Mouse (Mus musculus) hindbrain, postnatal 0 days (tissue): ENCODE data around the gene Ppil3. TPM values are rescaled to one million over a fixed set of nuclear protein-coding genes. Genes with fewer than 3 reads are reported as not detected.

Experiments
- ATAC-seq: fragments of 200-750 bp; cut with Nextera tagmentation; 2 replicates; pipeline ENCODE4 v1.8.0; 2017; ENCODE audit warnings: mild to moderate bottlenecking, moderate TSS enrichment, moderate library complexity
- DNase-seq: peaks from one replicate; pipeline ENCODE4 v3.0.0-alpha.2; 2015; ENCODE audit warnings: low spot score
- H3K27ac ChIP-seq: fragments of 300-500 bp; sonication (generic); 2 replicates; pipeline ENCODE4 v1.5.1; 2014; ENCODE audit warnings: mild to moderate bottlenecking
- H3K27me3 ChIP-seq: fragments of 300-500 bp; sonication (generic); 2 replicates; pipeline ENCODE4 v1.6.1; 2014; ENCODE audit warnings: low read length, mixed read lengths; ENCODE audit not compliant: insufficient read depth
- H3K36me3 ChIP-seq: fragments of 300-500 bp; sonication (generic); 2 replicates; pipeline ENCODE4 v1.6.1; 2014; ENCODE audit warnings: low read length, mixed read lengths; ENCODE audit not compliant: insufficient read depth
- H3K4me1 ChIP-seq: fragments of 300-500 bp; sonication (generic); 2 replicates; pipeline ENCODE4 v1.6.1; 2014; ENCODE audit warnings: antibody characterized with exemption, low read length, mixed read lengths; ENCODE audit not compliant: insufficient read depth
- H3K4me2 ChIP-seq: fragments of 300-500 bp; sonication (generic); 2 replicates; pipeline ENCODE4 v1.6.1; 2014; ENCODE audit warnings: low read depth, mild to moderate bottlenecking, low read length, moderate library complexity, mixed read lengths
- H3K4me3 ChIP-seq: fragments of 300-500 bp; sonication (generic); 2 replicates; pipeline ENCODE4 v1.5.1; 2014; ENCODE audit warnings: low read length
- H3K9ac ChIP-seq: fragments of 300-500 bp; sonication (generic); replicated peaks from 2 replicates; pipeline ENCODE4 v1.6.1; 2014; ENCODE audit warnings: mild to moderate bottlenecking, low read length, moderate library complexity, mixed read lengths
- H3K9me3 ChIP-seq: fragments of 300-500 bp; sonication (generic); 2 replicates; pipeline ENCODE4 v1.6.1; 2016; ENCODE audit warnings: low read length, mixed read lengths
- CTCF ChIP-seq: IDR thresholded peaks from 2 replicates; pipeline ENCODE4 v1.5.1; 2016; ENCODE audit warnings: antibody characterized with exemption, control low read depth, low read depth
- WGBS: fragments of 180-500 bp; shearing (Covaris S2); extraction: QIAGEN DNeasy Blood & Tissue Kit; methylation state at CpG from one replicate; pipeline ENCODE4 v1.1.7; 2014; 5-methylcytosine and 5-hydroxymethylcytosine counted together
- polyA plus RNA-seq: library from polyadenylated mRNA; unstranded; fragments of >200 nt; fragmentation: Nextera tagmentation; extraction: Ambion mirVana; gene quantifications from 2 replicates; pipeline ENCODE4 v1.2.1, GENCODE M21; 2015
- total RNA-seq: library from RNA; depleted of rRNA; stranded (reverse); fragments of >200 nt; gene quantifications from 2 replicates; pipeline ENCODE4 v1.2.3, GENCODE M21; 2014

The Ppil3 gene
- total and polyA plus RNA-seq, 2 experiments from 2014 or later: 19.4 to 45.9 TPM

DNA sequence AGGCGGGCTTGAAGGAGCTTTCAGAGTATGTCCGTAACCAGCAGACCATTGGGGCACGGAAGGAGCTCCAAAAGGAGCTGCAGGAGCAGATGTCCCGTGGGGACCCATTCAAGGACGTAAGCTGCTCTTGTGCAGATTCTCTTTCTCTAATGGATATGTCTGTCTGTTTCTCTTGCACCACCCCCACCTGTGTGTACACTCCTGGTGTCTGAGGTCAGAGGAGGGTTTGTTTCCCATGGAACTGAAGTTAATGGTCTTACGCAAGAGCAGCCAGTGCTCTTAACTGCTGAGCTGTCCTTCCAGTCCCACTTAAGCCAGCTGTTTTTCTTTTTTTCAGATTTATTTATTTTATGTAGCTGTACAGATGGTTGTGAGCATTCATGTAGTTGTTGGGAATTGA, 43.9 kb downstream of the Ppil3 start:
- H3K9ac ChIP-seq: no peak overlapping the region
- H3K9me3 ChIP-seq: no peaks in the 10 kb centered on the region
- TF ChIP-seq CTCF: no peak
- H3K27me3 ChIP-seq: no peaks in the 10 kb centered on the region
- no peak for ATAC-seq
- 92% methylated on average over 6 of the region's 6 CpGs for WGBS
- no peak overlapping the region for H3K27ac ChIP-seq
- no peak overlapping the region for H3K4me2 ChIP-seq
- peaks cover 63% of the 10 kb centered on the region for H3K36me3 ChIP-seq
- H3K4me3 ChIP-seq: no peak overlapping the region
- no peaks in the 10 kb centered on the region for H3K4me1 ChIP-seq
- DNase-seq: no peak

DNA sequence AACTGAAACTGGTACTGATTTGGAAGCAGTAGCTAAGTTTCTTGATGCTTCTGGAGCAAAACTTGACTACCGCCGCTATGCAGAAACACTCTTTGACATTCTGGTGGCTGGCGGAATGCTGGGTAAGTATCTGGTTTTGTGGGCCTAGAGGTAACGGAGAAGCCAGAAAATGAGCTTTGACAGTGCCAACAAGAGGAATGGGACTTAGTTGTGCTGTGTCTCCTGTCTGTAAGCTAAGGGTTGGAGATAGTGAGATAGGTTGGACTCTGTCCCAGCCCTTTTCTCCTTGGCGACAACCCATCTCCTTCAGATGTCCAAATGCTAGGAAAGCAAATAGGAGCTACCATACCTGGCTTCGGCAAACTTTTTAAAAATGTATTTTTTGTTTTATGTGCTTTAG, 47.6 kb downstream of the Ppil3 start:
- no peak for TF ChIP-seq CTCF
- 88% methylated on average over 6 of the region's 6 CpGs for WGBS
- ATAC-seq: no peak
- Histone ChIP-seq H3K9me3 (no peaks in the 10 kb centered on the region), H3K4me3 (no peak overlapping the region), H3K27ac (no peak overlapping the region), H3K4me1 (no peaks in the 10 kb centered on the region), H3K4me2 (no peak overlapping the region), H3K36me3 (peaks cover 57% of the 10 kb centered on the region), H3K9ac (no peak overlapping the region), H3K27me3 (no peaks in the 10 kb centered on the region)
- no peak for DNase-seq

DNA sequence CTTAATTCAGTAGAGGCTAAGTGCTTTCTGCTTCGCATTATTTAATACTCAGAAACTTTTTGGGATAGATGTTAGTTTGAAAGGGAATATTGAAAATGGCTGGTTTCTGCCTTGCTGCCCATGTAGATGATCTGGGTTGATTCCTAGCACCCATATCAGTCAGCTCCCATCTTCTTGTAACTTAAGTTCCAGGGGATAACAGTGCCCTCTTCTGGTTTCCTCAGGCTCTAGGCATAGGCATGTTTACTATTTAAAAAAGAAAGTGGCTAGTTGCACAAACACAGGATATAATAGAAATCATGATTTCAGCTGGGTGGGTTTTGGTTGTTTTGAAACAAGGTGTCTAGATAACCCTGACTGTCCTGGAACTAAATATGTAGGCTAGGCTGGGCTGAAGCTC, 49.1 kb downstream of the Ppil3 start:
- no peaks in the 10 kb centered on the region for H3K27me3 ChIP-seq
- H3K4me2 ChIP-seq: no peak overlapping the region
- H3K36me3 ChIP-seq: peaks cover 44% of the 10 kb centered on the region
- no peak for ATAC-seq
- no peak overlapping the region for H3K4me3 ChIP-seq
- no peak for DNase-seq
- peaks cover 8% of the 10 kb centered on the region; the same call in 1 of the 2 replicates for H3K4me1 ChIP-seq
- no peak overlapping the region for H3K9ac ChIP-seq
- no peak overlapping the region for H3K27ac ChIP-seq
- H3K9me3 ChIP-seq: no peaks in the 10 kb centered on the region
- TF ChIP-seq CTCF: peak; percentile 12; the same call in 1 of the 2 replicates
- 97% methylated on average over 1 of the region's 1 CpGs for WGBS

DNA sequence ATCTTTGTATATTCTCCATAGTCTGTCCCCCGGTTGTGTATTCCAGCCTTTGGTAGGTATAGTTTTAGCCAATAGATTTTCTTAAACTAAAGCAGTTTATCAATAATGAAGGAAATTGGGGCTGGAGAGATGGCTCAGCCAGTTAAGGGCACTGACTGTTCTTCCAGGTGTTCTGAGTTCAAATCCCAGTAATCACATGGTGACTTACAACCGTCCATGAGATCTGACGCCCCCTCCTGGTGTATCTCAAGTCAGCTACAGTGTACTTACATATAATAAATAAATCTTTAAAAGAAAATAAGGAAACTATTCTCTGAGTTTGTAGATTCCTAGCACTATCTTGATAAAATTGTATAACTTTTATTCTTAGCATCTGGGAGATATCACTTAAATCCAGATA, 49.9 kb downstream of the Ppil3 start:
- TF ChIP-seq CTCF: no peak
- ATAC-seq: no peak
- DNase-seq: no peak
- no peak overlapping the region for H3K4me3 ChIP-seq
- peaks cover 36% of the 10 kb centered on the region; the same call in 1 of the 2 replicates for H3K36me3 ChIP-seq
- WGBS: 93% methylated on average over 3 of the region's 3 CpGs
- no peak overlapping the region for H3K27ac ChIP-seq
- H3K9ac ChIP-seq: no peak overlapping the region
- no peaks in the 10 kb centered on the region for H3K9me3 ChIP-seq
- H3K4me1 ChIP-seq: peaks cover 9% of the 10 kb centered on the region; the same call in 1 of the 2 replicates
- no peaks in the 10 kb centered on the region for H3K27me3 ChIP-seq
- H3K4me2 ChIP-seq: no peak overlapping the region

DNA sequence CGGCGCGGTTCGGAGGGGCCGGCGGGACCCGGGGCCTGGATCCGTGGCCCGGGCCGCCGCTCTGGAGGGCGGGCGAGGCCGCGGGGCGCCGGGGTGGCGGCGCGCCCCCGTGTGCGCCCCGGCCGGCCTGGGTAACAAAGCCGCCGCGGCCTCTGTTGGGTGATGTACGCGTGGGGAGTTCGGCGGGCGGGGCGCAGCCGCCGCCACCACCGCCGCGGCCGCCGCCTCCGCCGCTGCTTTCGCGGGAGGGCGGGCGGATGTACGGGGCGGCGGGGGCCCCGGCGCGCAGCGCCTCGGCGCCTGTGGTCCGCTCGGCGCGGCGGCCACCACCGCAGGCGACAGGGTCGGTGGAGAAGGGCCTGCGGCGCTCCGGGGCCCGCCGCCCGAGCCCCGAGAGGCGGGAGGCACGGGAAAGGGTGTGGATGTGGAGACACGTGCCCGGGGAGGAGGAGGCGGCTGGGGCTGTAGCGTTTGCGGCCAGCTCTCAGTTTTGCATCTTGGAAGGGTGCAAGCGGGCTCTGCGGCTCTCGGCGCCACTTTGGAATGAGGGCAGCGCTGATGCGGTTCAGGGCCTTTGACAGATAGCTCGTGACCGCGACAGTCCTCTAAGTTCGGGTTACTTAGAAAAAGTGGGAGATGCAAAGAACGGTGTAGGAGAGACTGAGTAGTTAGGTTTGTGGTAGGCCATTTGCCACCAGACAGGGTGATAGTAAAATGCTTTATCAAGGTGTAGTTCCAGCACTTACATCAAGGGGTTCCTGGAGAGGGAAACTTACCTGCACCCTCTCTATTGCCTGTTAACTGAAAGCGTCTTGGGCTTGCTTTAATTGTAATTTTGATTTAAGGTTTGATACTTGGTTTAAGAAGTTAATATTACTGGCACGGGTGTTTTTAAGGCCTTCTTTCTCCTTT, 51.7 kb downstream of the Ppil3 start:
- DNase-seq: peak; percentile 48
- 1% methylated on average over 33 of the region's 90 CpGs for WGBS

DNA sequence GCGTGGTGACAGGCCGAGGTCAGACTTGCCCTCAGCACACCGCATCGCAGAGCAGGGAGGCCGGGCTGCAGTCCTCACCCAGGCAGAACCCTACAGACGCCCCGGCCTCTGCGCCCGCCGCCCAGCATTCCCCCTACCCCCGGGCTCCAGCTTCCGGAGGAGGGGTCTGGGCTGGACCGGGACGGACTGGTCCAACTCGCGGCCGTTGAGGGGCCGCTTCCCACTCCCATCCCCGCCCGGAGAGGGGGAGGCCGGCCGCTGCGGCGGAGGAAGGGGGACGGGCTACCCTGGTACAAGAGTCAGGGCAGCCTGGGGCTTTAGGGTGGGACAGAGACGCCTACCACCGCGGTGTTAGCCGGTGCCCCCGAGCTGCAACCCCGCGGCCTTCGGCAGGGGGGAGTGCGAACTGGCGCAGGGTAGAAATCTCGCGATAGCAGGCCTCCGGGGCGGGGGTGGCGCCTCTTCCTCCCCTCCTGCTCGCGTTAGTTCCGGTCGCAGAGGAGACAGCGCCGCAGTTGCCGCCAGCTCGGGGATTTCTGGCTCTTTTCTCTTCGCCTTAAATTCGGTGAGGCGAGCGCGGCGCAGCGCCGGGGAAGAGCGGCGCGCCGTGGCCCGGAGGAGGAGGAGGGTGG, 52.5 kb downstream of the Ppil3 start, which contains the start of gene Bzw1:
Gene Bzw1 (plus strand): TSS at position 247 of the 632 bp plus-strand sequence.
- H3K9me3 ChIP-seq: no peaks in the 10 kb centered on the region
- H3K27me3 ChIP-seq: no peaks in the 10 kb centered on the region
- no peak for TF ChIP-seq CTCF
- H3K36me3 ChIP-seq: peaks cover 19% of the 10 kb centered on the region; the same call in 1 of the 2 replicates
- ATAC-seq (peak; percentile 97), DNase-seq (peak; percentile 97)
- H3K4me3 ChIP-seq: peak within 1 kb of the TSS; percentile 57
- under 1% methylated on average over 45 of the region's 61 CpGs for WGBS
- H3K27ac ChIP-seq: peak within 1 kb of the TSS; percentile 100
- H3K4me2 ChIP-seq: peak within 1 kb of the TSS; percentile 66
- H3K9ac ChIP-seq: peak within 1 kb of the TSS; percentile 80
- H3K4me1 ChIP-seq: peaks cover 9% of the 10 kb centered on the region; the same call in 1 of the 2 replicates

More for the DNA sequence above, 51.7 kb downstream of the Ppil3 start:
- Histone ChIP-seq H3K4me1 (peaks cover 9% of the 10 kb centered on the region; the same call in 1 of the 2 replicates), H3K36me3 (peaks cover 26% of the 10 kb centered on the region; the same call in 1 of the 2 replicates), H3K4me2 (peak overlapping the region; percentile 66), H3K27me3 (no peaks in the 10 kb centered on the region), H3K27ac (peak overlapping the region; percentile 100), H3K9me3 (no peaks in the 10 kb centered on the region), H3K4me3 (peak overlapping the region; percentile 57), H3K9ac (peak overlapping the region; percentile 80)
- peak; percentile 64 for ATAC-seq
- TF ChIP-seq CTCF: peak; percentile 39; the same call in 1 of the 2 replicates
